8 mouse cellular contexts compared by ENCODE assay signal in genomic region chr1:64956479-64956961, GRCm38 (mm10). TPM values are rescaled to one million over a fixed set of nuclear protein-coding genes. Genes with fewer than 3 reads are reported as not detected.
DNase-seq lines count a peak whose midpoint lies in the region; ATAC-seq and TF ChIP-seq lines count a peak whose summit lies in the region.

Plekhm3 (minus strand) TSS chr1:64956824.

- under 1% methylated on average over 41 of the region's 43 CpGs for WGBS in heart, embryonic 10.5 days
- WGBS in kidney, embryonic 14.5 days, result under 1% methylated on average over 43 of the region's 43 CpGs
- 0% methylated on average over 41 of the region's 43 CpGs for WGBS in limb, embryonic 14.5 days
- WGBS in midbrain, embryonic 16.5 days, result under 1% methylated on average over 43 of the region's 43 CpGs
- WGBS in spleen, adult 2 months, result under 1% methylated on average over 43 of the region's 43 CpGs

- H3K9me3 ChIP-seq in heart, embryonic 10.5 days, result 0 out of 2 replicates have a peak, but pooled peaks cover 3% of the 10 kb centered on the region
- no peaks in the 10 kb centered on the region for H3K9me3 ChIP-seq in kidney, embryonic 14.5 days (ENCODE audit: control insufficient read depth, low read length)
- H3K9me3 ChIP-seq in limb, embryonic 14.5 days (ENCODE audit: control insufficient read depth, low read length), result no peaks in the 10 kb centered on the region
- H3K9me3 ChIP-seq in midbrain, embryonic 16.5 days (replicated peaks; ENCODE audit: control insufficient read depth, low read length, poor library complexity, severe bottlenecking), result no peaks in the 10 kb centered on the region

- peak within 1 kb of the TSS; percentile 58 for H3K27ac ChIP-seq in bone marrow macrophage, adult 2 months (ENCODE audit: insufficient read depth, low read depth, low read length)
- no peak within 1 kb of the TSS for H3K27ac ChIP-seq in embryonic fibroblast, embryonic 13.5 days (ENCODE audit: insufficient read depth, low read length)
- H3K27ac ChIP-seq in heart, embryonic 10.5 days, result peak within 1 kb of the TSS; percentile 94
- peak within 1 kb of the TSS; percentile 55; the same call in 1 of the 2 replicates for H3K27ac ChIP-seq in kidney, embryonic 14.5 days (ENCODE audit: low read depth, low read length)
- H3K27ac ChIP-seq in limb, embryonic 14.5 days (replicated peaks; ENCODE audit: low read depth, low read length), result 0 out of 2 replicates have a peak within 1 kb of the TSS, but pooled peaks have one; percentile 44
- peak within 1 kb of the TSS; percentile 90 for H3K27ac ChIP-seq in midbrain, embryonic 16.5 days (ENCODE audit: low read length)
- peak within 1 kb of the TSS; percentile 52; the same call in 1 of the 2 replicates for H3K27ac ChIP-seq in spleen, adult 2 months (ENCODE audit: insufficient read depth, low read length)

- no peaks in the 10 kb centered on the region for H3K27me3 ChIP-seq in heart, embryonic 10.5 days (ENCODE audit: insufficient read depth, poor library complexity, severe bottlenecking)
- H3K27me3 ChIP-seq in kidney, embryonic 14.5 days (ENCODE audit: control insufficient read depth, insufficient read depth, low read length), result no peaks in the 10 kb centered on the region
- no peaks in the 10 kb centered on the region for H3K27me3 ChIP-seq in limb, embryonic 14.5 days (ENCODE audit: control insufficient read depth, insufficient read depth, low read length)
- H3K27me3 ChIP-seq in midbrain, embryonic 16.5 days (ENCODE audit: control insufficient read depth, insufficient read depth, low read depth, low read length), result no peaks in the 10 kb centered on the region
- H3K27me3 ChIP-seq in spleen, adult 2 months (ENCODE audit: control insufficient read depth, insufficient read depth, low read length), result peaks cover 2% of the 10 kb centered on the region; the same call in 1 of the 2 replicates

- peak; percentile 96 for ATAC-seq in kidney, embryonic 14.5 days (ENCODE audit: low FRiP score, low TSS enrichment)
- peak; percentile 94 for ATAC-seq in limb, embryonic 14.5 days (ENCODE audit: low FRiP score, low read depth)
- peak; percentile 97 for ATAC-seq in midbrain, embryonic 16.5 days

- peak within 1 kb of the TSS; percentile 68 for H3K4me3 ChIP-seq in bone marrow macrophage, adult 2 months (ENCODE audit: insufficient read depth, low read length)
- peak within 1 kb of the TSS; percentile 67 for H3K4me3 ChIP-seq in embryonic fibroblast, embryonic 13.5 days (ENCODE audit: insufficient read depth, low read length)
- H3K4me3 ChIP-seq in heart, embryonic 10.5 days, result peak within 1 kb of the TSS; percentile 87
- H3K4me3 ChIP-seq in kidney, embryonic 14.5 days (ENCODE audit: low read length), result peak within 1 kb of the TSS; percentile 88
- H3K4me3 ChIP-seq in limb, embryonic 14.5 days (replicated peaks; ENCODE audit: low read length), result peak within 1 kb of the TSS; percentile 71
- peak within 1 kb of the TSS; percentile 92 for H3K4me3 ChIP-seq in midbrain, embryonic 16.5 days (ENCODE audit: low read depth, low read length)
- H3K4me3 ChIP-seq in spleen, adult 2 months (ENCODE audit: extremely low read depth, insufficient read depth, insufficient read length), result peak within 1 kb of the TSS; percentile 90

- H3K9ac ChIP-seq in kidney, embryonic 14.5 days (ENCODE audit: low read depth, low read length), result peak within 1 kb of the TSS; percentile 82
- H3K9ac ChIP-seq in limb, embryonic 14.5 days (ENCODE audit: low read depth, low read length, severe bottlenecking), result peak within 1 kb of the TSS; percentile 88
- H3K9ac ChIP-seq in midbrain, embryonic 16.5 days (ENCODE audit: low read depth, low read length), result peak within 1 kb of the TSS; percentile 98

- TF ChIP-seq CTCF in bone marrow macrophage, adult 2 months (IDR thresholded peaks at IDR 0.05; ENCODE audit: low read depth, low read length), result no peak
- TF ChIP-seq CTCF in embryonic fibroblast, embryonic 13.5 days (IDR thresholded peaks at IDR 0.05; ENCODE audit: borderline replicate concordance, insufficient read depth, low read length), result no peak
- no peak for TF ChIP-seq CTCF in spleen, adult 2 months (IDR thresholded peaks at IDR 0.05; ENCODE audit: extremely low read depth, insufficient read depth, insufficient read length, insufficient replicate concordance)

- H3K36me3 ChIP-seq in heart, embryonic 10.5 days, result no peaks in the 10 kb centered on the region
- H3K36me3 ChIP-seq in kidney, embryonic 14.5 days (ENCODE audit: control insufficient read depth, insufficient read depth, low read length), result no peaks in the 10 kb centered on the region
- H3K36me3 ChIP-seq in limb, embryonic 14.5 days (ENCODE audit: control insufficient read depth, insufficient read depth, low read length), result no peaks in the 10 kb centered on the region
- no peaks in the 10 kb centered on the region for H3K36me3 ChIP-seq in midbrain, embryonic 16.5 days (ENCODE audit: control insufficient read depth, insufficient read depth, low read length)
- no peaks in the 10 kb centered on the region for H3K36me3 ChIP-seq in spleen, adult 2 months (ENCODE audit: control insufficient read depth, insufficient read depth, low read length)

- no peak for TF ChIP-seq POLR2A in bone marrow macrophage, adult 2 months (IDR thresholded peaks at IDR 0.05; ENCODE audit: borderline replicate concordance, low read depth, low read length)
- TF ChIP-seq POLR2A in embryonic fibroblast, embryonic 13.5 days (IDR thresholded peaks at IDR 0.05; ENCODE audit: low read depth, low read length), result peak; percentile 71
- TF ChIP-seq POLR2A in limb, embryonic 14.5 days (IDR thresholded peaks at IDR 0.05; ENCODE audit: borderline replicate concordance, extremely low read depth, insufficient read depth, insufficient read length), result peak; percentile 68; the same call in 1 of the 2 replicates
- TF ChIP-seq POLR2A in spleen, adult 2 months (IDR thresholded peaks at IDR 0.05; ENCODE audit: low read depth, low read length), result no peak; the same call in 1 of the 2 replicates

- DNase-seq in B cell, adult 2 months, result peak; percentile 81 to 82
- peak; percentile 94 for DNase-seq in heart, embryonic 10.5 days (ENCODE audit: low spot score)
- DNase-seq in limb, embryonic 14.5 days (ENCODE audit: low spot score), result peak; percentile 77
- DNase-seq in spleen, adult 2 months (ENCODE audit: low read depth in 1 of 2, low spot score in 2 of 2), result peak; percentile 41 to 60

- peak within 1 kb of the TSS; percentile 60 for H3K4me2 ChIP-seq in kidney, embryonic 14.5 days (replicated peaks; ENCODE audit: low read depth, low read length)
- H3K4me2 ChIP-seq in limb, embryonic 14.5 days (replicated peaks; ENCODE audit: low read depth, low read length, severe bottlenecking), result peak within 1 kb of the TSS; percentile 47
- H3K4me2 ChIP-seq in midbrain, embryonic 16.5 days (ENCODE audit: low read length), result peak within 1 kb of the TSS; percentile 69

- peaks cover 19% of the 10 kb centered on the region for H3K4me1 ChIP-seq in bone marrow macrophage, adult 2 months (ENCODE audit: control insufficient read depth, insufficient read depth, low read length)
- H3K4me1 ChIP-seq in embryonic fibroblast, embryonic 13.5 days (ENCODE audit: control insufficient read depth, insufficient read depth, low read length), result no peaks in the 10 kb centered on the region
- H3K4me1 ChIP-seq in heart, embryonic 10.5 days, result no peaks in the 10 kb centered on the region
- H3K4me1 ChIP-seq in kidney, embryonic 14.5 days (ENCODE audit: control insufficient read depth, insufficient read depth, low read length), result no peaks in the 10 kb centered on the region
- H3K4me1 ChIP-seq in limb, embryonic 14.5 days (ENCODE audit: control insufficient read depth, insufficient read depth, low read length), result no peaks in the 10 kb centered on the region
- no peaks in the 10 kb centered on the region; the same call in 1 of the 2 replicates for H3K4me1 ChIP-seq in midbrain, embryonic 16.5 days (ENCODE audit: control insufficient read depth, insufficient read depth, low read length)
- no peaks in the 10 kb centered on the region for H3K4me1 ChIP-seq in spleen, adult 2 months (ENCODE audit: control insufficient read depth, insufficient read depth, insufficient read length)

RNA-seq across cellular contexts. Expression of gene Plekhm3, which starts in this region (rescaled TPM):
- 24.1 and 24.9 TPM in 2 replicates for polyA plus RNA-seq in bone marrow macrophage, adult 2 months (2012; ENCODE audit: insufficient read depth, insufficient read length, missing spikeins)
- polyA plus RNA-seq in embryonic fibroblast, embryonic 13.5 days (2011; ENCODE audit: insufficient read length, low read depth, missing spikeins), result 6.5 and 8.2 TPM in 2 replicates
- polyA plus RNA-seq in heart, embryonic 10.5 days (2016; fragmentation: Nextera tagmentation; extraction: Ambion mirVana), result 9.3 TPM in 2 replicates
- polyA plus RNA-seq in kidney, embryonic 14.5 days (2014; fragmentation: Nextera tagmentation; extraction: Ambion mirVana), result 5.9 and 7.0 TPM in 2 replicates
- 3.7 and 3.9 TPM in 2 replicates for polyA plus RNA-seq in limb, embryonic 14.5 days (2012; rRNA removed)
- 6.0 and 8.0 TPM in 2 replicates for polyA plus RNA-seq in limb, embryonic 14.5 days (2014; fragmentation: Nextera tagmentation; extraction: Ambion mirVana)
- polyA plus RNA-seq in midbrain, embryonic 16.5 days (2015; fragmentation: Nextera tagmentation; extraction: Ambion mirVana), result 10.4 and 12.8 TPM in 2 replicates
- polyA plus RNA-seq in spleen, adult 2 months (2012; rRNA removed), result 10.8 and 11.7 TPM in 2 replicates

Comparison
In these comparisons a context has a peak if more than half of its experiments do, and no peak if none do; other contexts are left out.
1. POLR2A ChIP-seq: peak in embryonic fibroblast, embryonic 13.5 days (single experiment) and limb, embryonic 14.5 days (single experiment); none in bone marrow macrophage, adult 2 months (single experiment) and spleen, adult 2 months (single experiment).
2. Peak in every context shown above with its lines, with median percentiles within 50 percentile points of each other: DNase-seq, H3K4me3 ChIP-seq, ATAC-seq, H3K4me2 ChIP-seq and H3K9ac ChIP-seq.